Mouse (Mus musculus) layer of hippocampus, postnatal 25 days (tissue): ENCODE measurements around the gene Dynll1. TPM values are rescaled to one million over a fixed set of nuclear protein-coding genes. Genes with fewer than 3 reads are reported as not detected.
"Not testable (repeated sequence)": the region's sequence is repeated elsewhere in the genome, so short reads cannot be mapped to it uniquely, and the experiment has no call there.

Experiments
- DNase-seq, 2 experiments: peaks; one replicate each; pipeline ENCODE4 v3.0.0; 2022; ENCODE audit warnings: mixed read lengths in 2 of 2, low spot score in 1 of 2; ENCODE audit errors: extremely low spot score in 1 of 2
- total RNA-seq, 2 experiments: library from RNA; stranded (reverse); gene quantifications; 2 replicates each; pipeline ENCODE4 v1.2.3; 2021

Gene Dynll1
- total RNA-seq, 2 experiments from 2014 or later: 799 to 873 TPM

GRCm38 (mm10) chr5:115312816-115313667 is 12.2 kb upstream of the Dynll1 start:
- no peak for DNase-seq

GRCm38 (mm10) chr5:115312354-115312753 is 11.6 kb upstream of the Dynll1 start:
- no peak for DNase-seq

GRCm38 (mm10) chr5:115302190-115302589 is 1.4 kb upstream of the Dynll1 start:
- DNase-seq: not testable (repeated sequence)

- DNase-seq: no peak
Observed at GRCm38 (mm10) chr5:115301615-115302014, 816 bp upstream of the Dynll1 start.

GRCm38 (mm10) chr5:115300035-115300744 is 609 bp downstream of the Dynll1 start:
- peak; percentile 51 to 53 for DNase-seq

GRCm38 (mm10) chr5:115296347-115296746 is 4.5 kb downstream of the Dynll1 start:
- no peak for DNase-seq

GRCm38 (mm10) chr5:115294173-115294572 is 6.6 kb downstream of the Dynll1 start:
- no peak for DNase-seq

- no peak for DNase-seq
Observed at GRCm38 (mm10) chr5:115284735-115285134, 16.1 kb downstream of the Dynll1 start.

- DNase-seq: no peak
Observed at GRCm38 (mm10) chr5:115280050-115280687, 20.6 kb downstream of the Dynll1 start.

GRCm38 (mm10) chr5:115279226-115280049 is 21.4 kb downstream of the Dynll1 start, which contains the start of gene Coq5:
TSS of gene Coq5 (plus strand) at chr5:115279666.
- peak; percentile 78 to 88 for DNase-seq

- DNase-seq: no peak
Observed at GRCm38 (mm10) chr5:115278785-115279184, 22.0 kb downstream of the Dynll1 start.

GRCm38 (mm10) chr5:115278053-115278452 is 22.7 kb downstream of the Dynll1 start:
- no peak for DNase-seq

- DNase-seq: no peak
Observed at GRCm38 (mm10) chr5:115275998-115276397, 24.8 kb downstream of the Dynll1 start.

GRCm38 (mm10) chr5:115274771-115275170 is 26.0 kb downstream of the Dynll1 start:
- DNase-seq: no peak

- no peak for DNase-seq
Observed at GRCm38 (mm10) chr5:115274353-115274752, 26.4 kb downstream of the Dynll1 start.

GRCm38 (mm10) chr5:115273549-115274135 is 27.2 kb downstream of the Dynll1 start:
- DNase-seq: no peak

- DNase-seq: peak; percentile 97 to 99
Observed at GRCm38 (mm10) chr5:115272812-115273548, 27.8 kb downstream of the Dynll1 start, which contains the start of gene Rnf10. TSS of gene Rnf10 (minus strand) at chr5:115272898.

- peak; percentile 19 to 27 for DNase-seq
Observed at GRCm38 (mm10) chr5:115271931-115272811, 28.6 kb downstream of the Dynll1 start.
